ENCODE assay signal across 9 mouse cellular contexts in the genomic region with DNA sequence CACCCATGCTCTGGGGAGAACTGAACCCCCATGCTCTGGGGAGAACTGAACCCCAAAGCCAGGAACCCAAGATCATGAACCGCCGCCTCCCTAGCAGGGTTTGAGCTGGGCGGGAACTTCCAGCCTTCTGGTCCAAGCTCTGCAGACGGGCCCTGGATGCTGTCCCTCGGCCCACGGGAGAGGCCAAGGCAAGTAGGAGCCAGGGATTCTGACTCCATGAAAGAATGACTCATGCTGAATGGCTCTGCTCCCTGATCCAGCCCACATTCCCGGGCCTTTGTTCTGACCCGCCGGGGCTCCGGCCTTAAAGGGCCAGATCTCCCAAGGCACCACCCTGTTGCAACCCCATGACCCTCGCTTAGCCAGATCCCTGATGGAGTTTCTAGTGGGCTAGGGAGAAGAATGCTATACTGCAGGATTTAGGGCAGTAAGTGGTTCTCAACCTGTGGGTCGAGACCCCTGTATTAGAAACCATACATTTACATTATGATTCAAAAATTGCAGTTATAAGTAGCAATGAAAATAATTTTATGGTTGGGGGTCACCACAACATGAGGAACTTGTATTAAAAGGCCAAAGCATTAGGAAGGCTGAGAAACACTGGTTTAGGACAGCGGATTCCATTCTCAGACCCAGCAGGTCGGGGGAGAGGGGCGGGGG.
DNase-seq lines count a peak whose midpoint lies in the region; ATAC-seq and TF ChIP-seq lines count a peak whose summit lies in the region.
"Had no signal": no experiment of that assay in that cellular context is flagged by ENCODE, and none has a peak within 500 bp of the region (broad histone marks: within the 10 kb centered on the region; RNA-seq: fewer than 3 reads in every experiment).

No protein-coding gene starts in this region.

- H3K4me2 ChIP-seq in embryonic facial prominence, embryonic 14.5 days (ENCODE audit: low read depth, low read length): no peak overlapping the region
- H3K4me2 ChIP-seq in heart, embryonic 14.5 days (ENCODE audit: low read length): peak overlapping the region; percentile 48
- peak overlapping the region; percentile 40; the same call in 1 of the 2 replicates for H3K4me2 ChIP-seq in lung, postnatal 0 days (replicated peaks; ENCODE audit: low read depth, low read length)
- H3K4me2 ChIP-seq in stomach, embryonic 16.5 days (ENCODE audit: low read depth, low read length): peak overlapping the region; percentile 25; the same call in 1 of the 2 replicates

- peak overlapping the region; percentile 22; the same call in 1 of the 2 replicates for H3K9ac ChIP-seq in embryonic facial prominence, embryonic 14.5 days (ENCODE audit: low read depth, low read length)
- peak overlapping the region; percentile 35; the same call in 1 of the 2 replicates for H3K9ac ChIP-seq in heart, embryonic 14.5 days (ENCODE audit: low read length)
- no peak overlapping the region for H3K9ac ChIP-seq in lung, postnatal 0 days (replicated peaks; ENCODE audit: low read depth)
- no peak overlapping the region; the same call in 1 of the 2 replicates for H3K9ac ChIP-seq in stomach, embryonic 16.5 days (ENCODE audit: low read length)

- H3K9me3 ChIP-seq in embryonic facial prominence, embryonic 14.5 days (ENCODE audit: control insufficient read depth, low read length): no peaks in the 10 kb centered on the region
- H3K9me3 ChIP-seq in heart, embryonic 14.5 days (ENCODE audit: control insufficient read depth, low read length): no peaks in the 10 kb centered on the region
- no peaks in the 10 kb centered on the region for H3K9me3 ChIP-seq in lung, postnatal 0 days (ENCODE audit: low read length)
- no peaks in the 10 kb centered on the region for H3K9me3 ChIP-seq in stomach, embryonic 16.5 days (replicated peaks; ENCODE audit: control insufficient read depth, low read length)

- H3K27ac ChIP-seq in embryonic facial prominence, embryonic 14.5 days (replicated peaks; ENCODE audit: low read depth, low read length): no peak overlapping the region
- peak overlapping the region; percentile 11 to 53; a peak in 3 of 4 replicates for H3K27ac ChIP-seq in heart, embryonic 14.5 days (replicated peaks in 1 of 2; ENCODE audit: control insufficient read depth in 1 of 2, insufficient read depth in 1 of 2, low read depth in 2 of 2, low read length in 2 of 2)
- H3K27ac ChIP-seq in lung, postnatal 0 days (ENCODE audit: low read length): peak overlapping the region; percentile 68
- peak overlapping the region; percentile 21; the same call in 1 of the 2 replicates for H3K27ac ChIP-seq in stomach, embryonic 16.5 days (ENCODE audit: low read length)
- H3K27ac ChIP-seq: left cerebral cortex, adult 2 months had no signal

- TF ChIP-seq CTCF in lung, postnatal 0 days (IDR thresholded peaks at IDR 0.05): no peak

- H3K4me3 ChIP-seq in embryonic facial prominence, embryonic 14.5 days (ENCODE audit: low read depth, low read length): no peak overlapping the region
- no peak overlapping the region for H3K4me3 ChIP-seq in heart, embryonic 14.5 days (ENCODE audit: control insufficient read depth in 1 of 2, insufficient read depth in 1 of 2, low read depth in 1 of 2, low read length in 2 of 2)
- H3K4me3 ChIP-seq in lung, postnatal 0 days (ENCODE audit: low read depth, low read length): no peak overlapping the region
- H3K4me3 ChIP-seq in stomach, embryonic 16.5 days (replicated peaks; ENCODE audit: low read length): no peak overlapping the region
- H3K4me3 ChIP-seq: left cerebral cortex, adult 2 months had no signal

- ATAC-seq in embryonic facial prominence, embryonic 14.5 days (ENCODE audit: low read depth): no peak
- peak; percentile 44; the same call in 1 of the 2 replicates for ATAC-seq in heart, embryonic 14.5 days (ENCODE audit: insufficient number of reproducible peaks, insufficient read depth, low FRiP score, low read depth)
- ATAC-seq in lung, postnatal 0 days: peak; percentile 69
- peak; percentile 49; the same call in 1 of the 2 replicates for ATAC-seq in stomach, embryonic 16.5 days (ENCODE audit: insufficient read depth, low FRiP score)
- no peak for ATAC-seq in CD4-positive, CD25-positive, alpha-beta regulatory T cell, adult 4 months

- TF ChIP-seq EP300 in lung, postnatal 0 days (IDR thresholded peaks at IDR 0.05): peak; percentile 66; the same call in 1 of the 2 replicates

- H3K36me3 ChIP-seq in embryonic facial prominence, embryonic 14.5 days (ENCODE audit: control insufficient read depth, insufficient read depth, low read length): no peaks in the 10 kb centered on the region
- H3K36me3 ChIP-seq in heart, embryonic 14.5 days (ENCODE audit: control insufficient read depth, insufficient read depth, low read length): no peaks in the 10 kb centered on the region
- no peaks in the 10 kb centered on the region for H3K36me3 ChIP-seq in lung, postnatal 0 days (ENCODE audit: insufficient read depth, low read length)
- no peaks in the 10 kb centered on the region for H3K36me3 ChIP-seq in stomach, embryonic 16.5 days (ENCODE audit: control insufficient read depth, insufficient read depth, low read length)

- no peaks in the 10 kb centered on the region for H3K27me3 ChIP-seq in embryonic facial prominence, embryonic 14.5 days (replicated peaks; ENCODE audit: control insufficient read depth, insufficient read depth, low read length)
- H3K27me3 ChIP-seq in heart, embryonic 14.5 days (ENCODE audit: control insufficient read depth, insufficient read depth, low read length): no peaks in the 10 kb centered on the region
- no peaks in the 10 kb centered on the region for H3K27me3 ChIP-seq in lung, postnatal 0 days (replicated peaks; ENCODE audit: insufficient read depth, low read length)
- no peaks in the 10 kb centered on the region for H3K27me3 ChIP-seq in stomach, embryonic 16.5 days (ENCODE audit: control insufficient read depth, insufficient read depth, low read length)

- H3K4me1 ChIP-seq in embryonic facial prominence, embryonic 14.5 days (ENCODE audit: control insufficient read depth, insufficient read depth, low read length): peaks cover 16% of the 10 kb centered on the region
- peaks cover 30 to 35% of the 10 kb centered on the region in 2 experiments for H3K4me1 ChIP-seq in heart, embryonic 14.5 days (ENCODE audit: control insufficient read depth in 2 of 2, insufficient read depth in 2 of 2, low read length in 2 of 2)
- H3K4me1 ChIP-seq in lung, postnatal 0 days (ENCODE audit: insufficient read depth, low read depth, low read length): peaks cover 32% of the 10 kb centered on the region
- H3K4me1 ChIP-seq in stomach, embryonic 16.5 days (ENCODE audit: control insufficient read depth, insufficient read depth, low read length): peaks cover 11% of the 10 kb centered on the region

- WGBS in embryonic facial prominence, embryonic 14.5 days: 30% methylated on average over 13 of the region's 15 CpGs
- 18% methylated on average over 14 of the region's 15 CpGs for WGBS in heart, embryonic 14.5 days
- 34% methylated on average over 13 of the region's 15 CpGs for WGBS in lung, postnatal 0 days
- WGBS in stomach, embryonic 16.5 days: 34% methylated on average over 14 of the region's 15 CpGs

- peak; percentile 23 for DNase-seq in thymus, postnatal 4 days
- no peak for DNase-seq in thymus, adult 18-20 months
- no peak for DNase-seq in embryonic facial prominence, embryonic 14.5 days (ENCODE audit: low spot score)
- DNase-seq in kidney, postnatal 14 days: peak; percentile 67
- DNase-seq in lung, postnatal 0 days (ENCODE audit: low spot score): peak; percentile 88

Comparison
In these comparisons a context has a peak if more than half of its experiments do, and no peak if none do; other contexts are left out.
1. DNase-seq: peak in thymus, postnatal 4 days (single experiment), kidney, postnatal 14 days (single experiment) and lung, postnatal 0 days (single experiment); none in thymus, adult 18-20 months (0 of 2) and embryonic facial prominence, embryonic 14.5 days (single experiment).
2. ATAC-seq: peak in heart, embryonic 14.5 days (single experiment), lung, postnatal 0 days (single experiment) and stomach, embryonic 16.5 days (single experiment); none in embryonic facial prominence, embryonic 14.5 days (single experiment) and CD4-positive, CD25-positive, alpha-beta regulatory T cell, adult 4 months (single experiment).
3. H3K9ac ChIP-seq: peak in embryonic facial prominence, embryonic 14.5 days (single experiment) and heart, embryonic 14.5 days (single experiment); none in lung, postnatal 0 days (single experiment) and stomach, embryonic 16.5 days (single experiment).